Mouse (Mus musculus) lung, embryonic 16.5 days (tissue): ENCODE measurements around the gene Tbc1d10c. TPM values are rescaled to one million over a fixed set of nuclear protein-coding genes. Genes with fewer than 3 reads are reported as not detected.

Source experiments
- ATAC-seq: fragments of 200-750 bp; cut with Nextera tagmentation; 2 replicates; pipeline ENCODE4 v1.8.0; 2017; ENCODE audit warnings: low read depth, mild to moderate bottlenecking, moderate library complexity
- H3K27ac ChIP-seq: fragments of 300-500 bp; sonication (generic); 2 replicates; pipeline ENCODE4 v1.5.1; 2014; ENCODE audit warnings: mild to moderate bottlenecking, control low read depth, low read length
- H3K27me3 ChIP-seq: fragments of 300-500 bp; sonication (generic); 2 replicates; pipeline ENCODE4 v1.6.1; 2014; ENCODE audit warnings: low read depth, low read length, mixed read lengths; ENCODE audit not compliant: control insufficient read depth, insufficient read depth
- H3K36me3 ChIP-seq: fragments of 300-500 bp; sonication (generic); 2 replicates; pipeline ENCODE4 v1.6.1; 2014; ENCODE audit warnings: low read length; ENCODE audit not compliant: control insufficient read depth, insufficient read depth
- H3K4me1 ChIP-seq: fragments of 300-500 bp; sonication (generic); replicated peaks from 2 replicates; pipeline ENCODE4 v1.6.1; 2014; ENCODE audit warnings: low read length, mixed read lengths; ENCODE audit not compliant: control insufficient read depth, insufficient read depth
- H3K4me2 ChIP-seq: fragments of 300-500 bp; sonication (generic); 2 replicates; pipeline ENCODE4 v1.6.1; 2014; ENCODE audit warnings: low read depth, low read length, control low read depth
- H3K4me3 ChIP-seq: fragments of 300-500 bp; sonication (generic); 2 replicates; pipeline ENCODE4 v1.5.1; 2014; ENCODE audit warnings: mild to moderate bottlenecking, low read length, control low read depth
- H3K9ac ChIP-seq: fragments of 300-500 bp; sonication (generic); 2 replicates; pipeline ENCODE4 v1.6.1; 2014; ENCODE audit warnings: low read length, control low read depth
- H3K9me3 ChIP-seq: fragments of 300-500 bp; sonication (generic); 2 replicates; pipeline ENCODE4 v1.6.1; 2016; ENCODE audit warnings: low read length; ENCODE audit not compliant: control insufficient read depth
- WGBS: fragments of 180-500 bp; shearing (Covaris S2); extraction: QIAGEN DNeasy Blood & Tissue Kit; methylation state at CpG from one replicate; pipeline ENCODE4 v1.1.7; 2014; 5-methylcytosine and 5-hydroxymethylcytosine counted together
- polyA plus RNA-seq: library from polyadenylated mRNA; unstranded; fragments of >200 nt; fragmentation: Nextera tagmentation; extraction: Ambion mirVana; gene quantifications from 2 replicates; pipeline ENCODE4 v1.2.1, GENCODE M21; 2015

The Tbc1d10c gene
- polyA plus RNA-seq, result 4.0 and 7.0 TPM in 2 replicates

- Histone ChIP-seq H3K4me3 (peak within 1 kb of the TSS; percentile 88), H3K27me3 (no peaks in the 10 kb centered on the region), H3K9me3 (no peaks in the 10 kb centered on the region), H3K36me3 (peaks cover 21% of the 10 kb centered on the region), H3K4me2 (peak within 1 kb of the TSS; percentile 73), H3K4me1 (peaks cover 16% of the 10 kb centered on the region), H3K9ac (peak within 1 kb of the TSS; percentile 99), H3K27ac (peak within 1 kb of the TSS; percentile 94)
- WGBS, result 47% methylated on average over 4 of the region's 4 CpGs
- ATAC-seq, result no peak
Measured at GRCm38 (mm10) chr19:4190831-4191334, at the start of gene Tbc1d10c. TSS of gene Tbc1d10c (minus strand) at chr19:4191284.

DNA sequence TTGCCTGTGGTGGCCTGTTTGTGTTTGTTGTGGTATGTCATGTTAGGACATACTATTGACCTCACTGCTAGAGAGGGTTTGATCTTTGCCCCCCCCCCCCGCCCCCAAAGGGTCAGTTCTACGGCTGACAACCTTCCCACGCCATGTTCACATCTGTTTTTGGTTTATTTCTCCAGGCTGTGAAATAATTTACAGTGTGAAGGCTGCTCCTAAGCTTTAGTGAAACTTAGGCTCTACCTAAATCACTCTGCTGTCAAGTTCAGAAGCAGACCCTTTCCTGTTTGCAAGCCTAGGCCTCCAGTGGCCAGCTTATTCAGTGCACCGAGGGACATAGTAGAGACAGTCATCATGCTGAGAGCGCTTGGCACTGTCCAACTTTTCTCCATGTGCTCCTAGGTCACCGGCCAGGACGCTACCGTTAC is 49.2 kb upstream of the Tbc1d10c start:
- no peaks in the 10 kb centered on the region for H3K9me3 ChIP-seq
- H3K27me3 ChIP-seq, result no peaks in the 10 kb centered on the region; the same call in 1 of the 2 replicates
- WGBS, result 47% methylated on average over 8 of the region's 8 CpGs
- no peak overlapping the region for H3K4me2 ChIP-seq
- no peak overlapping the region for H3K27ac ChIP-seq
- no peaks in the 10 kb centered on the region for H3K36me3 ChIP-seq
- no peaks in the 10 kb centered on the region for H3K4me1 ChIP-seq
- H3K9ac ChIP-seq, result no peak overlapping the region
- no peak overlapping the region for H3K4me3 ChIP-seq
- no peak for ATAC-seq

GRCm38 (mm10) chr19:4234548-4234947 is 43.5 kb upstream of the Tbc1d10c start:
- no peaks in the 10 kb centered on the region for H3K27me3 ChIP-seq
- WGBS, result 59% methylated on average over 4 of the region's 4 CpGs
- ATAC-seq, result no peak

DNA sequence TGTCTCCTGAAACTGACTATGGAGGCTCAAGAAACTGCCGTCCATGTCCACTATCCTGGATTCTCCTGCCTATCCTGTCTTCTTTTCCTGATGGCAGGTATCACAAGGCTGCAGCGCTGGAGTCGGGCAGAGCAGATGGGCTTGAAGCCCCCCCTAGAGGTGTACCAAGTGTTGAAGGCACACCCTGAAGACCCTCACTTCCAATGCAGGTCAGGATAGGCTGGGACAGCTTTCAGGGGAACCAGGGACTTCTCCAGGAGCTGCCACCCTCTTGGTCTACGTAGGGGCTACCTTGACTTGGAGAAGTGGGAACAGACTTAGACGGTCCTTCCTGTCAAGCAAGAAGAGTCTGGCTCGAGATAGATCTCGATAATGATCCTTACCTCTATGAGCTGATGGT is 41.6 kb upstream of the Tbc1d10c start:
- Histone ChIP-seq H3K4me3 (no peak overlapping the region; the same call in 1 of the 2 replicates), H3K9me3 (no peaks in the 10 kb centered on the region), H3K36me3 (no peaks in the 10 kb centered on the region), H3K27me3 (no peaks in the 10 kb centered on the region; the same call in 1 of the 2 replicates), H3K27ac (peak overlapping the region; percentile 95; the same call in 1 of the 2 replicates), H3K4me1 (peaks cover 16% of the 10 kb centered on the region), H3K9ac (peak overlapping the region; percentile 74), H3K4me2 (peak overlapping the region; percentile 90)
- ATAC-seq, result no peak
- WGBS, result 80% methylated on average over 7 of the region's 7 CpGs

More at GRCm38 (mm10) chr19:4234548-4234947, 43.5 kb upstream of the Tbc1d10c start:
- H3K27ac ChIP-seq, result no peak overlapping the region
- H3K36me3 ChIP-seq, result no peaks in the 10 kb centered on the region
- no peaks in the 10 kb centered on the region for H3K9me3 ChIP-seq
- H3K4me1 ChIP-seq, result peaks cover 11% of the 10 kb centered on the region
- H3K9ac ChIP-seq, result no peak overlapping the region
- no peak overlapping the region for H3K4me2 ChIP-seq
- no peak overlapping the region for H3K4me3 ChIP-seq

GRCm38 (mm10) chr19:4232186-4232572 is 41.1 kb upstream of the Tbc1d10c start:
- ATAC-seq, result peak; percentile 27
- no peaks in the 10 kb centered on the region for H3K9me3 ChIP-seq
- peak overlapping the region; percentile 74 for H3K9ac ChIP-seq
- H3K27me3 ChIP-seq, result no peaks in the 10 kb centered on the region; the same call in 1 of the 2 replicates
- H3K4me1 ChIP-seq, result peaks cover 19% of the 10 kb centered on the region
- no peaks in the 10 kb centered on the region for H3K36me3 ChIP-seq
- H3K27ac ChIP-seq, result peak overlapping the region; percentile 95
- WGBS, result 9% methylated on average over 2 of the region's 2 CpGs
- peak overlapping the region; percentile 67 for H3K4me3 ChIP-seq
- peak overlapping the region; percentile 90 for H3K4me2 ChIP-seq

GRCm38 (mm10) chr19:4231253-4232185 is 40.4 kb upstream of the Tbc1d10c start, which contains the start of gene Pold4:
TSS of gene Pold4 (plus strand) at chr19:4231899.
- Histone ChIP-seq H3K9ac (peak within 1 kb of the TSS; percentile 74), H3K4me2 (peak within 1 kb of the TSS; percentile 90), H3K9me3 (no peaks in the 10 kb centered on the region), H3K4me3 (peak within 1 kb of the TSS; percentile 67), H3K27ac (peak within 1 kb of the TSS; percentile 95), H3K4me1 (peaks cover 19% of the 10 kb centered on the region), H3K36me3 (no peaks in the 10 kb centered on the region), H3K27me3 (no peaks in the 10 kb centered on the region; the same call in 1 of the 2 replicates)
- peak; percentile 93 for ATAC-seq
- 10% methylated on average over 26 of the region's 26 CpGs for WGBS

- WGBS, result 69% methylated on average over 8 of the region's 8 CpGs
- no peak overlapping the region for H3K4me2 ChIP-seq
- no peaks in the 10 kb centered on the region; the same call in 1 of the 2 replicates for H3K27me3 ChIP-seq
- no peak overlapping the region for H3K4me3 ChIP-seq
- no peak for ATAC-seq
- H3K36me3 ChIP-seq, result no peaks in the 10 kb centered on the region
- no peak overlapping the region for H3K27ac ChIP-seq
- H3K9ac ChIP-seq, result no peak overlapping the region
- H3K4me1 ChIP-seq, result peaks cover 19% of the 10 kb centered on the region
- no peaks in the 10 kb centered on the region for H3K9me3 ChIP-seq
Measured at GRCm38 (mm10) chr19:4230415-4230814, 39.3 kb upstream of the Tbc1d10c start.

DNA sequence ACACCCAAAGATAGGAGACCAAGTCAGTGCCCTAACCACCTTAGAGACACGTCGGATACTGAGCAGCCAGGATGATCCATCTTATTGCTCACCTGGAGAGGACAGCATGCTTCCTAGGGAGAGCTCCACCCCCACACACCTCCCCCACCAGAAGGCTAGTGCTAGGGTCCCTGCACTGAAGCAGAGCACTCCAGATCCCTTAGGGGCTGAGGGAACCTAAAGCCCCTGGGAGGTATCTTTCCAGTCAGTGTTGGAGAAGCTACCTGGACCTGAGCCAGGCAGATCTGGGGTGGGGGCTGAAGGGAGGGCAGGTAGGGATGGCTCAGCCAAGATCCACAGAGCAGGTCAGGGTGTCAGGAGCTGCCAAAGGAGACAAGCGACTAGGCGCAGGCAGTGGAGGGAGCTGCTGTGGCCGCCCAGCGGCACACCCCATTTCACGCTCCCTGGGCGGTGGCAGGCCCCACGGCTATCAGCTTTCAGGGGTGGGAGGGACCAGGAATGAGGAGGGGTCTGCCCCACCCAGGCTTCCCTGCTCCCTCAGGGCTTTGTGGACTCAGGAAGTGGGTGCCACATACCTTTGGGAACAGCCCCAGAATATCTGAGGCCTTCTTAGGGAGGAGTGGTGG is 38.5 kb upstream of the Tbc1d10c start:
- Histone ChIP-seq H3K27me3 (no peaks in the 10 kb centered on the region; the same call in 1 of the 2 replicates), H3K27ac (no peak overlapping the region), H3K9ac (no peak overlapping the region), H3K36me3 (no peaks in the 10 kb centered on the region), H3K4me1 (peaks cover 19% of the 10 kb centered on the region), H3K4me3 (no peak overlapping the region), H3K9me3 (no peaks in the 10 kb centered on the region), H3K4me2 (no peak overlapping the region)
- 48% methylated on average over 6 of the region's 9 CpGs for WGBS
- ATAC-seq, result no peak

- H3K9ac ChIP-seq, result no peak overlapping the region
- no peak for ATAC-seq
- no peak overlapping the region for H3K27ac ChIP-seq
- H3K4me2 ChIP-seq, result no peak overlapping the region
- H3K36me3 ChIP-seq, result no peaks in the 10 kb centered on the region
- H3K4me3 ChIP-seq, result no peak overlapping the region
- no peaks in the 10 kb centered on the region for H3K9me3 ChIP-seq
- no peaks in the 10 kb centered on the region; the same call in 1 of the 2 replicates for H3K27me3 ChIP-seq
- 71% methylated on average over 4 of the region's 4 CpGs for WGBS
- H3K4me1 ChIP-seq, result peaks cover 19% of the 10 kb centered on the region
Measured at GRCm38 (mm10) chr19:4228891-4229290, 37.8 kb upstream of the Tbc1d10c start.
